Mouse (Mus musculus) left cerebral cortex, adult 2 months (tissue): Measurements from ENCODE around the gene Afm. TPM values are rescaled to one million over a fixed set of nuclear protein-coding genes. Genes with fewer than 3 reads are reported as not detected.

Experiments
- DNase-seq, 2 experiments: peaks; one replicate each; pipeline ENCODE4 v3.0.0; 2021 to 2022; ENCODE audit warnings: low spot score in 2 of 2, mixed read lengths in 1 of 2; ENCODE audit errors: extremely low spot score in 1 of 2
- H3K27ac ChIP-seq: fragments of 200-600 bp; 2 replicates; pipeline ENCODE4 v1.8.1; 2022
- H3K4me3 ChIP-seq: fragments of 200-600 bp; 2 replicates; pipeline ENCODE4 v1.8.1; 2022
- CTCF ChIP-seq: fragments of 200-600 bp; IDR thresholded peaks from 2 replicates; pipeline ENCODE4 v1.8.1; 2022; ENCODE audit warnings: antibody characterized with exemption, mild to moderate bottlenecking, moderate library complexity
- intact Hi-C: fragments of 180-260 bp; cut with DNase I; formaldehyde crosslinking; loops from one replicate; pipeline ENCODE4 v1.15.1; 2025
- long read RNA-seq, 2 experiments: library from polyadenylated mRNA; stranded (forward); transcript quantifications; one replicate each; pipeline ENCODE4 v2.0.0; 2021; ENCODE audit warnings: borderline mapping rate in 2 of 2
- total RNA-seq, 2 experiments: library from RNA; stranded (reverse); gene quantifications; 2 replicates each; pipeline ENCODE4 v1.2.3; 2021

The Afm gene
- total RNA-seq: not detected
- long read RNA-seq, experiment 1: 0 reads
- long read RNA-seq, experiment 2: 0 reads

GRCm38 (mm10) chr5:90518356-90519100, at the start of gene Afm:
TSS of gene Afm (plus strand) at chr5:90518932.
- intact Hi-C loops: no loop called here
- H3K4me3 ChIP-seq: no peak within 1 kb of the TSS
- no peak for DNase-seq
- no peak within 1 kb of the TSS for H3K27ac ChIP-seq
- TF ChIP-seq CTCF: no peak

GRCm38 (mm10) chr5:90470836-90471235, 47.9 kb upstream of the Afm start:
- no peak for DNase-seq
- Histone ChIP-seq H3K27ac (no peak overlapping the region), H3K4me3 (no peak overlapping the region)
- no peak for TF ChIP-seq CTCF
- intact Hi-C loops: no loop called here

- no peak for TF ChIP-seq CTCF
- Histone ChIP-seq H3K4me3 (no peak overlapping the region), H3K27ac (no peak overlapping the region)
- intact Hi-C loops: no loop called here
- DNase-seq: no peak
Observed at GRCm38 (mm10) chr5:90473902-90474301, 44.8 kb upstream of the Afm start.

- DNase-seq: no peak
- TF ChIP-seq CTCF: no peak
- Histone ChIP-seq H3K27ac (no peak overlapping the region), H3K4me3 (no peak overlapping the region)
- intact Hi-C loops: no loop called here
Observed at GRCm38 (mm10) chr5:90474369-90474768, 44.4 kb upstream of the Afm start.

- Histone ChIP-seq H3K27ac (no peak overlapping the region), H3K4me3 (no peak overlapping the region)
- no peak for DNase-seq
- intact Hi-C loops: no loop called here
- TF ChIP-seq CTCF: no peak
Observed at GRCm38 (mm10) chr5:90476741-90477140, 42.0 kb upstream of the Afm start.

- no peak for DNase-seq
- no peak for TF ChIP-seq CTCF
- intact Hi-C loops: no loop called here
- Histone ChIP-seq H3K4me3 (no peak overlapping the region), H3K27ac (no peak overlapping the region)
Observed at GRCm38 (mm10) chr5:90477308-90478140, 41.2 kb upstream of the Afm start.

GRCm38 (mm10) chr5:90478886-90479285, 39.8 kb upstream of the Afm start:
- H3K27ac ChIP-seq: no peak overlapping the region
- no peak overlapping the region for H3K4me3 ChIP-seq
- no peak for DNase-seq
- TF ChIP-seq CTCF: no peak
- intact Hi-C loops: no loop called here

- Histone ChIP-seq H3K4me3 (no peak overlapping the region), H3K27ac (no peak overlapping the region)
- intact Hi-C loops: no loop called here
- no peak for TF ChIP-seq CTCF
- DNase-seq: no peak
Observed at GRCm38 (mm10) chr5:90485597-90485996, 33.1 kb upstream of the Afm start.

- Histone ChIP-seq H3K27ac (no peak overlapping the region), H3K4me3 (no peak overlapping the region)
- no peak for DNase-seq
- TF ChIP-seq CTCF: no peak
- intact Hi-C loops: no loop called here
Observed at GRCm38 (mm10) chr5:90488323-90488722, 30.4 kb upstream of the Afm start.

GRCm38 (mm10) chr5:90490518-90490917, 28.2 kb upstream of the Afm start, which contains the start of gene Afp:
TSS of gene Afp (plus strand) at chr5:90490737.
- intact Hi-C loops: no loop called here
- TF ChIP-seq CTCF: no peak
- no peak within 1 kb of the TSS for H3K4me3 ChIP-seq
- no peak for DNase-seq
- H3K27ac ChIP-seq: no peak within 1 kb of the TSS

GRCm38 (mm10) chr5:90492440-90492839, 26.3 kb upstream of the Afm start:
- DNase-seq: no peak
- intact Hi-C loops: no loop called here

GRCm38 (mm10) chr5:90494308-90494707, 24.4 kb upstream of the Afm start:
- no peak overlapping the region for H3K27ac ChIP-seq
- H3K4me3 ChIP-seq: no peak overlapping the region
- intact Hi-C loops: no loop called here
- TF ChIP-seq CTCF: no peak
- DNase-seq: no peak

More at GRCm38 (mm10) chr5:90492440-90492839, 26.3 kb upstream of the Afm start:
- TF ChIP-seq CTCF: no peak
- Histone ChIP-seq H3K27ac (no peak overlapping the region), H3K4me3 (no peak overlapping the region)
